Mouse (Mus musculus) C2C12 (cell line): ENCODE measurements around the gene H2afj.

Source experiments
- CTCF ChIP-seq: IDR thresholded peaks from one replicate; pipeline ENCODE4 v1.5.1; 2011; ENCODE audit not compliant: control insufficient read depth, insufficient read depth, insufficient read length
- MYOD1 ChIP-seq: IDR thresholded peaks from one replicate; pipeline ENCODE4 v1.6.1; 2011; ENCODE audit warnings: low read depth; ENCODE audit not compliant: control insufficient read depth, insufficient read length
- MYOG ChIP-seq: IDR thresholded peaks from one replicate; pipeline ENCODE4 v1.6.1; 2011; ENCODE audit not compliant: control insufficient read depth, insufficient read length; ENCODE audit errors: extremely low read depth
- USF1 ChIP-seq: IDR thresholded peaks from one replicate; pipeline ENCODE4 v1.6.1; 2011; ENCODE audit warnings: low read depth, mild to moderate bottlenecking, control low read depth, moderate library complexity

DNA sequence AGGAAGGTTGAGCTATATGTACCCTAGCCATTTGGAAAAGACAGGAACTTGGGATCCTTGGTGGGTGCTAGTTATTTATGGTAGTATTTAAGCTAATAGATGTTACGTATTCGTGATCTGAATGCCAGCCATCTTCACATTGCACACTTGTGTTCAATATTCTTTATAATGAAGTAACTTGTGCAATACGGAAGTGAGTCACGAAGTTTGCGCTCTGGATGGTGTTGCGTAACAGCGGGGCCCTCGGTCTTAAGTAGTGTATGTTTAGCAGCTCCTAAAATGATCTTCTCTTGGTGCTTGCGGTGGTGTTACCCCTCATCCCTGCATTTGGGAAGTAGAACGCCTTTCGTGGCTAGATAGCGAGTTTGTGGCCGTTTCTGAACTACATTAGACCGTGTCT is 1.0 kb downstream of the H2afj start:
- TF ChIP-seq CTCF = no peak
- no peak for TF ChIP-seq MYOG
- TF ChIP-seq USF1 = no peak
- TF ChIP-seq MYOD1 = no peak
